Mouse (Mus musculus) mature B cell (primary cell): ENCODE data around the gene Leng1.
"Not testable (repeated sequence)": the region's sequence is repeated elsewhere in the genome, so short reads cannot be mapped to it uniquely, and the experiment has no call there.

ENCODE experiments used
- in situ Hi-C: fragments of 300-500 bp; cut with MboI; formaldehyde crosslinking; loops from 2 replicates; pipeline ENCODE4 v1.14.3; 2019

The Leng1 gene

GRCm38 (mm10) chr7:3665215-3666114 lies at the start of gene Leng1:
TSS of gene Leng1 (minus strand) at chr7:3665840.
- in situ Hi-C loops = no loop called here

- in situ Hi-C loops = no loop called here
These were observed 49.6 kb upstream of the Leng1 start for GRCm38 (mm10) chr7:3715249-3715648.

GRCm38 (mm10) chr7:3712264-3712942 lies 46.8 kb upstream of the Leng1 start:
- in situ Hi-C loops = no loop called here

DNA sequence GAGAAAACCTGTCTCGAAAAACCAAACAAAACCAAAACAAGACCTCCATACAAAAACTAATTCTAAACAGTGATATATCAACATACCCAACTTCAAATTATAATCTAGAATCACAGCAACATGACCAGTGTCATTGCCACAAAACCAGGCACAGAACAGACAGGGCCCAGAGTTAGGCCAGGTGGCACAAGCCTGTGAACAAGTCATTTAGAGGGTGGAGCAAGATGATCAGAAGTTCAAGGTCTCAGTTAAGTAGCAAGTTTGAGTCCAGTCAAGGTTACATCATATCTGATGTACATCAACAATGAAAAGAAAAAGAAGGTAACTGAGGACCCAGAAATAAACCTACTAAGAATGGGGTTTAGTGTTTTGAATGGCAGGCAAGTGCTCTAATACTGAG lies 43.4 kb upstream of the Leng1 start:
- in situ Hi-C loops = no loop called here

GRCm38 (mm10) chr7:3708447-3708980 lies 42.9 kb upstream of the Leng1 start:
- in situ Hi-C loops = not testable (repeated sequence)

GRCm38 (mm10) chr7:3707568-3708413 lies 42.2 kb upstream of the Leng1 start:
- in situ Hi-C loops = no loop called here

DNA sequence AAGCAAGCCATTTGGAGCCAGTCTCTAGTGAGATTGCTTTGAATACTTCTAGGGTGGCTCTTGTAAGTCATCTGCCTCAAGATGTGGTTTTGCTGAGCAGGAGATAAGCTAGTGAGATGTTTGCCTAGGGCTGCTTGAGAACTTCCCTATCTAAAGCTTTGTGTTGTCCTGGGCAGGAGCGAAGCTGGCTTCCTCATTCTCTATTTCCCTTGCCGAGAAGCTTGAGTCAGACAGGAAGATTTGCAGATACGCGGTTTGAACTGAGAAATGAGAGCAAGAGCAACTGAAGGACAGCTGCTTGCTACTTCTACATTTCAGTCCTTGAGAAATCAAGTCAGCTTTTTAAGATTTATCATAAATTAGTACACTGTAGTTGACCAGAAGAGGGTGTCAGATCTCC lies 41.4 kb upstream of the Leng1 start:
- in situ Hi-C loops = no loop called here

GRCm38 (mm10) chr7:3706343-3706934 lies 40.8 kb upstream of the Leng1 start:
- in situ Hi-C loops = no loop called here

DNA sequence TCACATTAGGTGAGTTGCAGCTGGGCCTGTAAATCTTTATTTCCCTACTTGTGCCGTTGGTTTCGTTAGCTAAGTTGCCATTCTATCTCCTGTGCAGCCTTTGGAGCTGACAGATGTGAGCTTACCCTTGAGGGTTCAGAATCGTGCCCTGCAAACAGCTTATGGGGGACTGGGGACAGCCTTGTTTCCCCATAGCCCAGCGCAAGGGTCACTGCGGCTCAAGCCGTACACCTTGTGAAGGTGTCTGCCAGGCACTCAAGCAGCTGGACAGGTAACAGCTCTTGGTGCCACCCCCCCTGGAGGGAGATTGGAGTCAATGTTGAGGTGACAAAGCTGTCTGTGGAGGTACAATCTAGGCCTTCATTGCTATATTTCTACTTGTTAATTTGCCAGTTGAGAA lies 40.3 kb upstream of the Leng1 start:
- in situ Hi-C loops = no loop called here

DNA sequence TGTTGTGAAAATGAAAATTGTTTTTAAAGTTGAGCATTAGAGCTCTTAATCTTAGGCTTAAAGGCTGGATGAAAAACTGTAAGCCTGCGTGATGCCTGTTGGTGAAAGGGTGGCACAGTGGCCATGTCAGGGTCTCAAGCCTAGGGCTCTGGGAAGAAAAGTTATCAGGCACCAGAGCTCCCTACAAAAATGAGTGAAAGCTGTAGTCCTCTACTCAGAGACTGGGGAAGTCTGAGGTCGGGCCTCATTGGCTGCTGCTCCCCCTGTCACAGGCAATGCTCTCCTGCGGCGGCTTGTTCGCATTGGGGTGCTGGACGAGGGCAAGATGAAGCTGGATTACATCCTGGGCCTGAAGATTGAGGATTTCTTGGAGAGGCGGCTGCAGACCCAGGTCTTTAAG lies 39.8 kb upstream of the Leng1 start:
- in situ Hi-C loops = not testable (repeated sequence)

- in situ Hi-C loops = no loop called here
These were observed 38.8 kb upstream of the Leng1 start for GRCm38 (mm10) chr7:3704475-3704874.

DNA sequence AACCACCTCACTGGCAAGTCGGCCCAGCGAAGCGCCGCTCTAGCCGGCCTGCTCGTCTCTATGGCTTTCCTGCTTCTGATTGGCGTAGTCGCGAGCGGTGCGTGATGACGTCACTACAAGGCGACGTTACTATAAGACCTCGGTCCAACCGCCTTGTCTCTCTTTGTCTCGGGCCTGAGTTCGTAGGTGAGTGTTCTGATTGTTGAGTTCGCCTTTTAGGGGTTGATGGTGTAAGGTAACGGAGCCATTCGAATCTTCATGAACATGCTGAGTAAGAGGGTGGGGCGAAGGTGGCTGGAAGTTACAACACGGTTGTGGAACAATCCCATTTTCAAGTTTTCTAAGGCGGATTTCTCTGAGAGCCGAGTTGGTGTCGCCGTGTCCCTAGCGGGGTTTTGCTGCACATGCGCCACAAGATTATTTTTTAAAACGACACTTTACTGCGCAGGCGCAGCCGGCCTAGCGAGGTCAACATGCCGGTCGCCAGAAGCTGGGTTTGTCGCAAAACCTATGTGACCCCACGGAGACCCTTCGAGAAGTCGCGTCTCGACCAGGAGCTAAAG lies 38.3 kb upstream of the Leng1 start, which contains the start of gene Rps9:
Rps9 (plus strand) TSS at position 115 of the 563 bp plus-strand sequence.
- in situ Hi-C loops = no loop called here

DNA sequence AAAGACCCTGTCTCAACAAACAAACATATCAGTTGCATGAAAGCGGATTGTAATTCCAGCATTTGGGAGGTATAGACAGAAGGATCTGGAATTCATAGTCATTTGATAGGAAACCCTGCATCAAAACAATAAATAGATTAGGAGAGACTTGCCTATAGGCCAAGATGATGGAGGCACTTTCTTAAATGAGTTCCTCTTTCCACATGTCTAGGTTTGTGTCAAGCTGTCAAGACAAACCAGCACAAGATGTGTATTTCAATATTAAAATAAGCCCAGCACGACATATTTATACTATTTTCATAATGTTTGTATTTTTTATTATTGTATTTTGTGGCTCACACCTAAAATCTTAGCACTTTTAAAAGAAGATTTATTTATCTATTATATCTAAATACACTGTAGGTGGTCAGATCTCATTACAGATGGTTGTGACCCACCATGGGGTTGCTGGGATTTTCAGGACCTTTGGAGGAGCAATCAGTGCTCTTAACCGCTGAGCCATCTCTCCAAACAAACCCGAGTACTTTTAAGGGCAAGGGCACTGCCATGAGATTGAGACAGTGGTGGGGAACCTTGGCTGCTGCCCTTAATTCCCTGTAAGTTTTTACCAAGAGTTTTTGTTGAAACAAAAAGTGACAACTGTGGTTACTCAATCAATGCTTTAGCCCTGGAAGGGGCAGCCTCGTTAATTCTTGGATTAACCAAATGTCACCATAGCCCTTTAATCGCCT lies 37.7 kb upstream of the Leng1 start:
- in situ Hi-C loops = no loop called here

DNA sequence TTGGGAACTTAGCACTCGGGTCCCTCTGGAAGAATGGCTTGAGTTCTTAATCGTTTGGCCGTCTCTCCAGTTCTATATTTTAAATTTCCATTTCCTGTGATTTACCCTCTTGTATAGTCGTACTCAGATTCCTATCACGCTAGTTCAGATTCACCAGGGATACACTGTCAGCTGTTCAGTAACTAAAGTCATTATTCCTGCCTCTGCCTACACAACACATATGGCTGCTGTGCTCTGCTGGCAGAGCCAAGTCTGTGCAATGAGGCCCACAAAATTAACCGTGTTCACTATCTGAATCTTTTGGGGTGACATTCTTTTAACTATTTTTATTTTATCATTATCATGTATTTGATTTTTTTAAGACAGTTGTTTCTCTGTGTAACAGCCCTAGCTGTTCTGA lies 32.8 kb upstream of the Leng1 start:
- in situ Hi-C loops = no loop called here

- in situ Hi-C loops = not testable (repeated sequence)
These were observed 29.3 kb upstream of the Leng1 start for GRCm38 (mm10) chr7:3694949-3695305.

- in situ Hi-C loops = no loop called here
These were observed 28.7 kb upstream of the Leng1 start for GRCm38 (mm10) chr7:3694076-3694948.

DNA sequence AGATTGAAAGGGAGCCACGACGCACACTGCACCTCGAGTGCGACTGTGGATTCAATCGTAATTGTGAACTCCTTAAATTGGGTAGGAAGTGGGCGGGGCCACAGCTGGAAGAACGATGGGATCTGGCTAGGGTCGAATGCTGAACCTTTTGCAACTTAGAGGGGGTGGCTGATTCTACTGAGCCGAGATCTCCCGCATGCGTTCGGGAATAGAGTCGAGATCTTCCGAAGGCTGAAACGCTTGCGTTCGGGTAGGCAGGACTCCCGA lies 28.1 kb upstream of the Leng1 start:
- in situ Hi-C loops = no loop called here

GRCm38 (mm10) chr7:3692987-3693808 lies 27.6 kb upstream of the Leng1 start, which contains the start of gene Mboat7:
TSS of gene Mboat7 (minus strand) at chr7:3693523.
- in situ Hi-C loops = no loop called here
